Mouse (Mus musculus) C2C12 (cell line): Measurements from ENCODE around the gene Enc1. TPM values are rescaled to one million over a fixed set of nuclear protein-coding genes. Genes with fewer than 3 reads are reported as not detected.
A peak's percentile ranks its signal among the peaks of the same experiment; 100 is the strongest.

Experiments
- H3K27me3 ChIP-seq: one replicate; pipeline ENCODE4 v1.6.1; 2011; ENCODE audit not compliant: control insufficient read depth, insufficient read depth, insufficient read length
- H3K36me3 ChIP-seq: one replicate; pipeline ENCODE4 v1.6.1; 2011; ENCODE audit not compliant: control insufficient read depth, insufficient read depth
- H3K4me3 ChIP-seq: one replicate; pipeline ENCODE4 v1.5.1; 2011; ENCODE audit warnings: mild to moderate bottlenecking, control low read depth; ENCODE audit not compliant: poor library complexity, insufficient read depth, severe bottlenecking
- H3K79me2 ChIP-seq: one replicate; pipeline ENCODE4 v1.6.1; 2011; ENCODE audit not compliant: control insufficient read depth, insufficient read depth
- H3K79me3 ChIP-seq: one replicate; pipeline ENCODE4 v1.6.1; 2011; ENCODE audit warnings: low read depth, control low read depth
- H3ac ChIP-seq: one replicate; pipeline ENCODE3; 2011; ENCODE audit warnings: low read depth; ENCODE audit not compliant: control insufficient read depth, insufficient read length
- CEBPB ChIP-seq: IDR thresholded peaks from one replicate; pipeline ENCODE4 v1.6.1; 2011; ENCODE audit warnings: low read depth, mild to moderate bottlenecking, control low read depth, moderate library complexity
- CTCF ChIP-seq: IDR thresholded peaks from one replicate; pipeline ENCODE4 v1.5.1; 2011; ENCODE audit not compliant: control insufficient read depth, insufficient read depth, insufficient read length
- FOSL1 ChIP-seq: IDR thresholded peaks from one replicate; pipeline ENCODE4 v1.8.0; 2011; ENCODE audit warnings: mild to moderate bottlenecking, low read length; ENCODE audit not compliant: poor library complexity, insufficient read depth, severe bottlenecking
- MAX ChIP-seq: IDR thresholded peaks from one replicate; pipeline ENCODE4 v1.6.1; 2011; ENCODE audit warnings: mild to moderate bottlenecking, control low read depth
- MYOD1 ChIP-seq: IDR thresholded peaks from one replicate; pipeline ENCODE4 v1.6.1; 2011; ENCODE audit warnings: low read depth; ENCODE audit not compliant: control insufficient read depth, insufficient read length
- MYOG ChIP-seq: IDR thresholded peaks from one replicate; pipeline ENCODE4 v1.6.1; 2011; ENCODE audit not compliant: control insufficient read depth, insufficient read length; ENCODE audit errors: extremely low read depth
- USF1 ChIP-seq: IDR thresholded peaks from one replicate; pipeline ENCODE4 v1.6.1; 2011; ENCODE audit warnings: low read depth, mild to moderate bottlenecking, control low read depth, moderate library complexity
- long read RNA-seq, 2 experiments: library from polyadenylated mRNA; unstranded; transcript quantifications; one replicate each; pipeline ENCODE4 v2.0.0; 2019 to 2020
- polyA plus RNA-seq: library from polyadenylated mRNA; unstranded; fragments of >200 nt; fragmentation: generic; extraction: Trizol; gene quantifications from one replicate; pipeline ENCODE4 v1.2.1, GENCODE M21; 2012; ENCODE audit warnings: missing spikeins

Gene Enc1
- polyA plus RNA-seq: 40.9 TPM
- long read RNA-seq, experiment 1, partial matches to known transcripts: 0 of 2 reads
- long read RNA-seq, experiment 1, other reads (novel, unspliced or antisense): 2 of 2 reads
- long read RNA-seq, experiment 2, full-length matches to known transcripts: 7 of 9 reads
- long read RNA-seq, experiment 2, partial matches to known transcripts: 0 of 9 reads
- long read RNA-seq, experiment 2, other reads (novel, unspliced or antisense): 2 of 9 reads

DNA sequence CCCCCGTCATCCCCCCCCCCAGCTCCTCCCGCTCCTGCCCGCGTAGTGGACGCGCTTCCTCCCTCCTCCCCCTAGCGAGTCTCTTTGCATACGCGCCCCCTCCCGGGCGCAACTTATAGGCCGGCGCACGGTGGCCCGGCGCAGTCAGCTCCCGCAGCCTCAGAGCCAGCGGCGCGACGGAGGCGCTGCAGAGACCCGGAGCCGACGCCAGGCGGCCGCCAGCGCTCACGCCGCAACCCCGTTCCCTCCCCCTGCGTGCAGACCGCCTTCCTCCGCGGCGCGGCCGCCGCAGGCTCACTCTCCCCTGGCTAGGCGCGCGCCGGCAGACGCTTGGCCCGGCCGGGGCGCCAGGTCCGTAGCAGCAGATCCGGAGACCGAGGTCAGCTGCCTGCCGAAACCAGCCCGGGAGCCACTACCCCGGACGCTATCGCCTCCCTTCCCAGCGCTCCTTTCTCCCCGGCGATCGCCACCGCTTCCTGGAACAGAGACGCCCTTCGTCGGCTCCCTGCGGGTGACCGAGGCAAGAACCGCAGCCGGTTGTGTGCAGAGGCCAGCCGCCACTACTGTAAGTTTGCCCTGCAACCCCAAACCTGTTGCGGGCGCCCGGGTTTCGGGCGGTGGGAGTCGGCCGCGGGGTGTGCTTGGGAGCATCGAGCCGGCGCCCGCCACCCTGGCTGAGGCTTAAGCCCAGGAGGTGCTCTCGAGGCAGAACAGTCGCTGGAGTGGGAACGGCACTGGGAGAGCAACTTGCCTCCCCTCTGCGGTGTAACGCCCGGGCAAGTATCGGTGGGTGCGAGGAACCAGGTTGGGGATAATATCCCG is at the start of gene Enc1:
Gene Enc1 (plus strand): TSS at position 141 of the 822 bp plus-strand sequence.
- H3K79me3 ChIP-seq: peaks cover 51% of the 10 kb centered on the region
- peaks cover 26% of the 10 kb centered on the region for H3K36me3 ChIP-seq
- H3ac ChIP-seq: peak within 1 kb of the TSS; percentile 95
- H3K4me3 ChIP-seq: peak within 1 kb of the TSS; percentile 83
- peaks cover 52% of the 10 kb centered on the region for H3K79me2 ChIP-seq
- no peaks in the 10 kb centered on the region for H3K27me3 ChIP-seq
- TF ChIP-seq CTCF (peak; percentile 95), MYOG (no peak), MYOD1 (no peak), MAX (peak; percentile 76), CEBPB (no peak), FOSL1 (no peak)

DNA sequence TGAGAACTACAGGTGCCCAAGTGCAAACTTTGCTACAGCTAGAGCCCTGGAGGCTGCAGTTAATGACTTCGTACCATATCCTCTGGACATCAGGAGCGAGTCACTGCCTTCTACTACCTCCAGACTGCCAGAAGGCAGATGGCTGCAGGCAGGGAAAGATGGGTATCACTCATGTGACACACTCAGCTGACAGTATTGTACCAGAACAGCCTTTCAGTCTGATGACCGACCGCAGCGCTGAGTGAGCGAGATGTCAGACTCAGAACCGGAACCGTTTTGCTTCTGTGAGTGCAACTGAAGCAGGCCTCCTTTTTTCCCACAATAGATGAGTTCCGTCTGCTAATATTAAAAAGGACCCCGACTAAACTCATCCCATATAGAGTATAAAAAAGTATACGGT is 48.3 kb upstream of the Enc1 start:
- no peaks in the 10 kb centered on the region for H3K79me3 ChIP-seq
- H3K79me2 ChIP-seq: no peaks in the 10 kb centered on the region
- peaks cover 3% of the 10 kb centered on the region for H3K36me3 ChIP-seq
- no peak overlapping the region for H3ac ChIP-seq
- no peak overlapping the region for H3K4me3 ChIP-seq
- H3K27me3 ChIP-seq: no peaks in the 10 kb centered on the region
- TF ChIP-seq USF1 (no peak), CTCF (no peak), MYOD1 (no peak), CEBPB (no peak), MAX (no peak), MYOG (no peak), FOSL1 (no peak)

DNA sequence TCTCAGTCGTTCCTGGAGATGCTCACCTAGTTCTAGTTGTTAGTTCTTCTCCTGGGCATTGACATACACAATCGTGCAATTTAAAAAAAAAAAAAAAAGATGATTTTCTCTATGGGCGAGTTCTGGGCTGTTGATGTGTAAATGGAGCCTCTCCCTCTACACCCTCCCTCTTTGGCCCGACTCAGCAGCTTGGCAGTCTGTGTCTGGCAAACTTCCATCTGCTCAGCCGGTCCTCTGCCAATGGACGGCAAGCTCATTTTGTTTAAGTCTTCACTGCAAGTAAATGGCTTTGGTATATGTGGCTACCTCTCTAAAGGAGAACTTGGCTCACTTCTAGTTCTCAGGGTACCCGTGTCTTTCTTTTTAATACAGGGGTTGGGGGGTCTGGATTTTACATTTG is 47.5 kb upstream of the Enc1 start:
- Histone ChIP-seq H3K27me3 (no peaks in the 10 kb centered on the region), H3K36me3 (peaks cover under 1% of the 10 kb centered on the region), H3K79me2 (no peaks in the 10 kb centered on the region), H3K79me3 (no peaks in the 10 kb centered on the region), H3K4me3 (no peak overlapping the region), H3ac (no peak overlapping the region)
- TF ChIP-seq CTCF (no peak), MAX (no peak), MYOD1 (no peak), CEBPB (no peak), MYOG (no peak), FOSL1 (no peak), USF1 (no peak)

DNA sequence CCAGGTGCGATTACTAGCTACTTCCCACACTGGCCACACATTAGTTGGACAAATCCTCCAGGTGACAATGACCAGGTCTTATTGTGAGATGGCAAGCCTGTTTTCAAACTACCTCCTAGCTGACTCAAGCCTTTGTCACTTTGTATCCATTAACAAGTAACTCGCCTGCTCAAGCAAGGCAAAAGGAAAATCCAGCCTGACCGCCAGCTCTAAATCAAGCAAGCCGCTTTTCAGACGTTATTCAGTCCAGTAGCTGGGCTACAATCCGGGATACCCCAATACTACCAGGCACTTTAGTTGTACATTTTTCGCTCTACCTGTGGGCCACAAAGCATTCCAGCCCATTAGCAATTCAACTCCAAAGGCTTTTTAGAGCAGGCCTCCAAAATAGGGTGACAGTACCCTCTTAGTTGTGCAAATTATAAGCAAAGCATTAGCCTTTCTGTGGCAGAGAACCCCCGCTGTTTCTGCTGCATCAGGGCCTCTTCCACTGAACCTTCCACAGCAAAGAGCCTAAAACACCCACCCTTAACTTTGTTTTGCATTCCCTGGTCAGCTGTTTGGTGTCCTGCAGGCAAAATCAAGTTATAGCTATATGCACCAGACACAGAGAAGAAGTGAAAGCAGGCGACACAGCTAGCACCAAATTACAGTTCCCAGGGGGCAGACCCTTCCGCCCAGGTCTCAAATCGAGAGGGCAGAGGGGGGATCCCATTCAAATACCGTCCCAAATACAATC is 44.5 kb upstream of the Enc1 start:
- Histone ChIP-seq H3ac (no peak overlapping the region), H3K27me3 (no peaks in the 10 kb centered on the region), H3K36me3 (no peaks in the 10 kb centered on the region), H3K79me3 (no peaks in the 10 kb centered on the region), H3K79me2 (no peaks in the 10 kb centered on the region), H3K4me3 (no peak overlapping the region)
- no peak for TF ChIP-seq MAX
- no peak for TF ChIP-seq USF1
- no peak for TF ChIP-seq CEBPB
- TF ChIP-seq MYOD1: no peak
- TF ChIP-seq CTCF: no peak
- TF ChIP-seq MYOG: no peak
- no peak for TF ChIP-seq FOSL1

DNA sequence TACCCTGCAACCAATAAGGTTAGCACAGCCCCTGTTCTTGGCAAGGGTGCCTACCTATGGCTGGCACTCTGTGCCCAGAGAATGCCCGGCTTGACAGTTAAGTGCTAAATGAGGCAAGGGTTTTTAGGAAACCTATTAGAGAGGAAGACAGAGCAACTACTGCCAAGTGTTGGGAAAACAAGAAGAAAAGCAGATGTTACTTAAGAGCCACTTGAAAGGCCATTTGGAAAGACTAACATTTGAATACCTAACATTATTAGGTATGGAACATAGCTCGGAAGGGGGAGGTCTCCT is 44.0 kb upstream of the Enc1 start:
- no peak overlapping the region for H3K4me3 ChIP-seq
- no peak for TF ChIP-seq MYOD1
- TF ChIP-seq FOSL1: no peak
- no peak for TF ChIP-seq MYOG
- no peak for TF ChIP-seq MAX
- no peak for TF ChIP-seq USF1
- no peak for TF ChIP-seq CTCF
- TF ChIP-seq CEBPB: no peak

More for the DNA sequence above, 44.0 kb upstream of the Enc1 start:
- H3K79me3 ChIP-seq: no peaks in the 10 kb centered on the region
- H3K36me3 ChIP-seq: no peaks in the 10 kb centered on the region
- H3ac ChIP-seq: no peak overlapping the region
- no peaks in the 10 kb centered on the region for H3K27me3 ChIP-seq
- H3K79me2 ChIP-seq: no peaks in the 10 kb centered on the region
